Mouse (Mus musculus) MEL (cell line): Measurements from ENCODE around the gene Rnf213. TPM values are rescaled to one million over a fixed set of nuclear protein-coding genes. Genes with fewer than 3 reads are reported as not detected.

Experiments
- DNase-seq: peaks from one replicate; pipeline ENCODE4 v3.0.0; 2011; ENCODE audit warnings: low read depth, low spot score
- H3K27ac ChIP-seq: 2 replicates; pipeline ENCODE4 v1.5.1; 2012; ENCODE audit warnings: low read depth, mild to moderate bottlenecking, control low read depth, low read length, moderate library complexity; ENCODE audit not compliant: control insufficient read depth
- H3K27me3 ChIP-seq, 2 experiments: fragments of 150-350 bp in 1 of 2; sonication (generic) in 1 of 2; 2 replicates each; pipeline ENCODE4 v1.6.1; 2012; ENCODE audit warnings: low read length in 2 of 2, mild to moderate bottlenecking in 2 of 2, improper control_type of control experiment in 1 of 2, moderate library complexity in 1 of 2; ENCODE audit not compliant: insufficient read depth in 2 of 2, control insufficient read depth in 1 of 2
- H3K36me3 ChIP-seq, 2 experiments: 2 replicates each; pipeline ENCODE4 v1.6.1; 2012 to 2014; ENCODE audit warnings: low read length in 2 of 2, improper control_type of control experiment in 1 of 2, inconsistent platforms in 1 of 2, mild to moderate bottlenecking in 1 of 2; ENCODE audit not compliant: insufficient read depth in 2 of 2, control insufficient read depth in 1 of 2
- H3K4me1 ChIP-seq, 2 experiments: fragments of 150-350 bp in 1 of 2; sonication (generic) in 1 of 2; 2 replicates each; pipeline ENCODE4 v1.6.1; 2012; ENCODE audit warnings: low read length in 2 of 2, improper control_type of control experiment in 1 of 2, mild to moderate bottlenecking in 1 of 2; ENCODE audit not compliant: insufficient read depth in 2 of 2, control insufficient read depth in 1 of 2
- H3K4me3 ChIP-seq, 2 experiments: fragments of 150-350 bp in 1 of 2; sonication (generic) in 1 of 2; 2 replicates each; pipeline ENCODE4 v1.5.1; 2012; ENCODE audit warnings: low read depth in 2 of 2, low read length in 2 of 2, mild to moderate bottlenecking in 2 of 2, moderate library complexity in 2 of 2, control low read depth in 1 of 2, improper control_type of control experiment in 1 of 2; ENCODE audit not compliant: control insufficient read depth in 1 of 2, insufficient read depth in 1 of 2
- H3K79me2 ChIP-seq: 2 replicates; pipeline ENCODE4 v1.6.1; 2012; ENCODE audit warnings: mild to moderate bottlenecking, low read length, moderate library complexity; ENCODE audit not compliant: control insufficient read depth, poor library complexity, insufficient read depth
- H3K9ac ChIP-seq: 2 replicates; pipeline ENCODE4 v1.6.1; 2012; ENCODE audit warnings: low read depth, mild to moderate bottlenecking, control low read depth, low read length, moderate library complexity; ENCODE audit not compliant: control insufficient read depth, poor library complexity, severe bottlenecking
- H3K9me3 ChIP-seq: fragments of 150-350 bp; sonication (generic); replicated peaks from 2 replicates; pipeline ENCODE4 v1.6.1; 2012; ENCODE audit warnings: mild to moderate bottlenecking, low read length, improper control_type of control experiment, moderate library complexity; ENCODE audit not compliant: insufficient read depth
- CTCF ChIP-seq, 3 experiments: IDR thresholded peaks in 2 of 3; conservative IDR thresholded peaks in 1 of 3; 2 replicates each; pipeline ENCODE4 v1.5.1; 2011 to 2012; ENCODE audit warnings: low read length in 3 of 3, low read depth in 2 of 3, mild to moderate bottlenecking in 2 of 3, improper control_type of control experiment in 1 of 3, inconsistent platforms in 1 of 3, mixed read lengths in 1 of 3, moderate library complexity in 1 of 3; ENCODE audit not compliant: control insufficient read depth in 1 of 3, insufficient read depth in 1 of 3, poor library complexity in 1 of 3, severe bottlenecking in 1 of 3
- ELF1 ChIP-seq: IDR thresholded peaks from 2 replicates; pipeline ENCODE4 v1.6.1; 2014; ENCODE audit warnings: low read depth, mild to moderate bottlenecking, inconsistent platforms, low read length, improper control_type of control experiment, moderate library complexity
- EP300 ChIP-seq, 2 experiments: IDR thresholded peaks; 2 replicates each; pipeline ENCODE4 v1.6.1; 2011; ENCODE audit warnings: improper control_type of control experiment in 2 of 2, low read length in 2 of 2, low read depth in 1 of 2, mild to moderate bottlenecking in 1 of 2
- ETS1 ChIP-seq: IDR thresholded peaks from 2 replicates; pipeline ENCODE4 v1.6.1; 2012; ENCODE audit warnings: low read depth, mild to moderate bottlenecking, inconsistent platforms, low read length, improper control_type of control experiment, moderate library complexity
- HCFC1 ChIP-seq: IDR thresholded peaks from 2 replicates; pipeline ENCODE4 v1.6.1; 2012; ENCODE audit warnings: low read depth, mild to moderate bottlenecking, inconsistent platforms, low read length, improper control_type of control experiment, moderate library complexity
- JUND ChIP-seq: IDR thresholded peaks from 2 replicates; pipeline ENCODE4 v1.6.1; 2011; ENCODE audit warnings: low read depth, mild to moderate bottlenecking, improper control_type of control experiment, low read length
- MAX ChIP-seq: IDR thresholded peaks from 2 replicates; pipeline ENCODE4 v1.6.1; 2011; ENCODE audit warnings: low read length, improper control_type of control experiment
- MAZ ChIP-seq: IDR thresholded peaks from 2 replicates; pipeline ENCODE4 v1.6.1; 2012; ENCODE audit warnings: low read depth, mild to moderate bottlenecking, inconsistent platforms, low read length, improper control_type of control experiment
- MEF2A ChIP-seq: IDR thresholded peaks from 2 replicates; pipeline ENCODE4 v1.6.1; 2014; ENCODE audit warnings: low read depth, mild to moderate bottlenecking, inconsistent platforms, low read length, improper control_type of control experiment; ENCODE audit not compliant: poor library complexity, insufficient replicate concordance, severe bottlenecking; ENCODE audit errors: extremely low read depth
- MXI1 ChIP-seq: IDR thresholded peaks from 2 replicates; pipeline ENCODE4 v1.6.1; 2011; ENCODE audit warnings: mild to moderate bottlenecking, low read depth, low read length, improper control_type of control experiment
- MYC ChIP-seq: IDR thresholded peaks from 2 replicates; pipeline ENCODE4 v1.6.1; 2011; ENCODE audit warnings: low read depth, mild to moderate bottlenecking, low read length, improper control_type of control experiment, moderate library complexity
- NELFE ChIP-seq: IDR thresholded peaks from 2 replicates; pipeline ENCODE4 v1.6.1; 2011; ENCODE audit warnings: low read depth, low read length, improper control_type of control experiment
- RAD21 ChIP-seq: IDR thresholded peaks from 2 replicates; pipeline ENCODE4 v1.6.1; 2011; ENCODE audit warnings: mild to moderate bottlenecking, low read depth, low read length, improper control_type of control experiment
- SIN3A ChIP-seq: IDR thresholded peaks from 2 replicates; pipeline ENCODE4 v1.6.1; 2012; ENCODE audit warnings: low read length, improper control_type of control experiment, inconsistent platforms
- SMC3 ChIP-seq: IDR thresholded peaks from 2 replicates; pipeline ENCODE4 v1.6.1; 2011; ENCODE audit warnings: low read depth, low read length, improper control_type of control experiment
- TAL1 ChIP-seq: IDR thresholded peaks from 2 replicates; pipeline ENCODE4 v1.6.1; 2012; ENCODE audit warnings: mild to moderate bottlenecking, inconsistent platforms, low read length, moderate library complexity, mixed read lengths
- TBP ChIP-seq: IDR thresholded peaks from 2 replicates; pipeline ENCODE4 v1.8.0; 2011; ENCODE audit warnings: low read depth, low read length, improper control_type of control experiment
- USF1 ChIP-seq: IDR thresholded peaks from 2 replicates; pipeline ENCODE4 v1.6.1; 2014; ENCODE audit warnings: low read depth, mild to moderate bottlenecking, inconsistent platforms, low read length, improper control_type of control experiment, moderate library complexity
- ZC3H11A ChIP-seq: IDR thresholded peaks from 2 replicates; pipeline ENCODE4 v1.6.1; 2012; ENCODE audit warnings: low read depth, mild to moderate bottlenecking, inconsistent platforms, low read length, improper control_type of control experiment
- polyA plus RNA-seq, 2 experiments: library from polyadenylated mRNA; stranded (reverse) in 1 of 2; unstranded in 1 of 2; fragments of >175 nt in 1 of 2; fragments of >200 nt in 1 of 2; gene quantifications; 2 replicates each; pipeline versions ENCODE4 v1.2.1 to v1.2.4; 2012; ENCODE audit warnings: low replicate concordance in 2 of 2, low read depth in 1 of 2; ENCODE audit not compliant: insufficient read length in 2 of 2, insufficient read depth in 1 of 2, missing spikeins in 1 of 2
- total RNA-seq: library from RNA; depleted of rRNA; stranded (reverse); fragments of 300-350 nt; gene quantifications from 2 replicates; pipeline ENCODE4 v1.2.3, GENCODE M21; 2012

Rnf213 gene
- total and polyA plus RNA-seq, 3 experiments, result 10.7 to 11.6 TPM; not detected in 1

- peak overlapping the region; percentile 20; the same call in 1 of the 2 replicates for H3K9ac ChIP-seq
- no peaks in the 10 kb centered on the region for H3K36me3 ChIP-seq
- H3K4me3 ChIP-seq, result peak overlapping the region in 1 of 2 experiments; percentile 37; a peak in 2 of 4 replicates
- H3K9me3 ChIP-seq, result no peaks in the 10 kb centered on the region
- peak; percentile 64 for TF ChIP-seq RAD21
- peak; percentile 49; the same call in 1 of the 2 replicates for TF ChIP-seq MYC
- TF ChIP-seq HCFC1, result peak; percentile 46; the same call in 1 of the 2 replicates
- TF ChIP-seq CTCF (IDR thresholded peaks at IDR 0.05 in 2 of 3, conservative IDR thresholded peaks at IDR 0.05 in 1 of 3; ENCODE audit: control insufficient read depth in 1 of 3, insufficient read depth in 1 of 3, low read depth in 2 of 3, low read length in 3 of 3, poor library complexity in 1 of 3, severe bottlenecking in 1 of 3), result peak; percentile 86 to 98 (median 88)
- peak; percentile 41; the same call in 1 of the 2 replicates for TF ChIP-seq SIN3A
- no peak for TF ChIP-seq TBP
- TF ChIP-seq USF1, result no peak
- peak; percentile 41; the same call in 1 of the 2 replicates for TF ChIP-seq MAX
- peak; percentile 95 for TF ChIP-seq SMC3
- TF ChIP-seq MEF2A, result no peak
- TF ChIP-seq MXI1, result peak; percentile 63
- no peak for TF ChIP-seq EP300 (IDR thresholded peaks at IDR 0.05; ENCODE audit: low read depth in 1 of 2, low read length in 2 of 2)
- no peak for TF ChIP-seq TAL1
- TF ChIP-seq MAZ, result peak; percentile 67; the same call in 1 of the 2 replicates
- TF ChIP-seq ETS1, result no peak
- peak; percentile 72 for TF ChIP-seq ZC3H11A
- H3K27ac ChIP-seq, result no peak overlapping the region
- DNase-seq, result peak; percentile 87
- H3K27me3 ChIP-seq, result peaks cover under 1 to 5% of the 10 kb centered on the region in 2 experiments; a peak in 2 of 4 replicates
- H3K4me1 ChIP-seq, result no peaks in the 10 kb centered on the region; a peak in 1 of 4 replicates
- H3K79me2 ChIP-seq, result no peaks in the 10 kb centered on the region
Observed at GRCm38 (mm10) chr11:119363534-119364145, 29.3 kb upstream of the Rnf213 start.

- Histone ChIP-seq H3K9ac (no peak overlapping the region), H3K9me3 (no peaks in the 10 kb centered on the region), H3K36me3 (no peaks in the 10 kb centered on the region), H3K27ac (no peak overlapping the region), H3K27me3 (no peaks in the 10 kb centered on the region; a peak in 1 of 4 replicates), H3K4me3 (peak overlapping the region; percentile 5 to 50; a peak in 1 of 4 replicates), H3K4me1 (peaks cover 0 to 15% of the 10 kb centered on the region in 2 experiments; a peak in 2 of 4 replicates), H3K79me2 (no peaks in the 10 kb centered on the region)
- TF ChIP-seq JUND (no peak), NELFE (0 out of 2 replicates have a peak, but pooled peaks have one; percentile 15), ELF1 (peak; percentile 63; the same call in 1 of the 2 replicates)
- peak; percentile 66 for DNase-seq
Observed at GRCm38 (mm10) chr11:119375425-119375824, 17.5 kb upstream of the Rnf213 start.
